Mouse (Mus musculus) lung, postnatal 0 days (tissue): ENCODE measurements at regions not wholly inside any gene's neighbourhood (a gene's known extent, or its start where the extent isn't known, plus 50 kb on each side); places are given as distances from the start of the nearest gene placed in this dataset.

Source experiments
- CTCF ChIP-seq: IDR thresholded peaks from 2 replicates; pipeline ENCODE4 v1.5.1; 2016; ENCODE audit warnings: antibody characterized with exemption, mild to moderate bottlenecking
- EP300 ChIP-seq: IDR thresholded peaks from 2 replicates; pipeline ENCODE4 v1.6.1; 2016; ENCODE audit warnings: antibody characterized with exemption, mild to moderate bottlenecking, control low read depth

DNA sequence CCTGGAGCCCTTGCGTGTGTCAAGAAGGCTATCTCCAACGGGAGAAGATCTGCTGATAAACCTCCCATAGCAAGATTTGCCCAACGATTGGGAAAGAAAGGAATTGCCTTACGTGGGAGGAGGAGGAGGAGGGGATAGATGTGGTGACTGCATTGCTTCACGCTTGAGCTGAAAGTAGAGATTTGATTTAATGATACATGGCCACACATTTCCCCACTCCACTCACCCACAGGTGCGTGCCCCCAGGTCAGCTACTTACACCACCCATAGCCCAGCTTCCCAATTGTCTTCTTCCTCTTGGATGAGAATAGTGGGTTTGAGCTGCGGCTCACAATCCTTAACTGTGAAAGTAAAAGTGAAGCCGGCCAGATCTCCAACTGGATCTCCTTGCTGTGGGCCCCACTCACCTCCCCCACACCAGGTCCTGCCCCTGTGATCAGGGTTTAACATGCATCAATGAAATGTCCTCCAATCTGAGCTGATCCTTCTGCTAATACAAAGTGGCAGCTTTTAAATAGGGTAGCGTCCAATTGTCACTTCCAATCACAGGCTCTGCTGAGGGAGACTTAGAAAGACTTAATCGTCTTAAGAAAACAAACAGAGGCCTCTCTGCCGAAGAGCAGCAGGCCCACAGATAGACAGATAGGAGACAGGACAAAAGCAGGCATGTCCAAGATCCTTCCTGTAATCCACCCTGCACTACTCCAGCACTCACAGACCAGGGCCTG lies 281.8 kb upstream of the Prox1 start:
- TF ChIP-seq CTCF, result no peak
- no peak for TF ChIP-seq EP300
